Mouse (Mus musculus) cerebellum, adult 2 months (tissue): ENCODE measurements around the gene Vmn1r124. TPM values are rescaled to one million over a fixed set of nuclear protein-coding genes. Genes with fewer than 3 reads are reported as not detected.
"Not testable (repeated sequence)": the region's sequence is repeated elsewhere in the genome, so short reads cannot be mapped to it uniquely, and the experiment has no call there.

Source experiments
- DNase-seq, 2 experiments: peaks; one replicate each; pipeline ENCODE4 v3.0.0; 2021
- H3K27ac ChIP-seq: fragments of 200-500 bp; 2 replicates; pipeline ENCODE4 v1.5.1; 2012; ENCODE audit warnings: low read length, control low read depth, inconsistent platforms; ENCODE audit not compliant: insufficient read depth
- H3K27me3 ChIP-seq: fragments of 200-500 bp; 2 replicates; pipeline ENCODE4 v1.6.1; 2012; ENCODE audit warnings: inconsistent platforms, mild to moderate bottlenecking, low read length, moderate library complexity; ENCODE audit not compliant: control insufficient read depth, insufficient read depth
- H3K4me1 ChIP-seq: fragments of 200-500 bp; 2 replicates; pipeline ENCODE4 v1.6.1; 2011; ENCODE audit warnings: low read length; ENCODE audit not compliant: control insufficient read depth, insufficient read depth
- H3K4me3 ChIP-seq: fragments of 200-500 bp; replicated peaks from 2 replicates; pipeline ENCODE3; 2011; ENCODE audit warnings: mild to moderate bottlenecking, low read depth, low read length, control low read depth; ENCODE audit not compliant: insufficient read depth
- WGBS: fragments of 180-500 bp; shearing (Covaris S2); methylation state at CpG from one replicate; pipeline ENCODE4 v1.1.7; 2018; 5-methylcytosine and 5-hydroxymethylcytosine counted together
- polyA plus RNA-seq: library from polyadenylated mRNA; depleted of rRNA; stranded (reverse); fragments of >200 nt; gene quantifications from 2 replicates; pipeline ENCODE4 v1.2.3, GENCODE M21; 2012; rRNA removed

The Vmn1r124 gene
- not detected in 2 replicates for polyA plus RNA-seq

- H3K4me3 ChIP-seq, H3K27me3 ChIP-seq, H3K4me1 ChIP-seq, H3K27ac ChIP-seq, DNase-seq: not testable (repeated sequence)
- 70% methylated on average over 4 of the region's 4 CpGs for WGBS
Measured at GRCm38 (mm10) chr7:21260517-21260916, at the start of gene Vmn1r124. TSS of gene Vmn1r124 (minus strand) at chr7:21260617.

- not testable (repeated sequence) for H3K4me1 ChIP-seq, H3K27me3 ChIP-seq, DNase-seq, H3K4me3 ChIP-seq, H3K27ac ChIP-seq
- no CpG with 5 or more reads among the region's 5 CpGs for WGBS
Measured at GRCm38 (mm10) chr7:21301367-21301766, 41.0 kb upstream of the Vmn1r124 start, which contains the start of gene Vmn1r126. TSS of gene Vmn1r126 (minus strand) at chr7:21301467.

GRCm38 (mm10) chr7:21271879-21272278, 11.5 kb upstream of the Vmn1r124 start, which contains the start of gene Vmn1r125:
TSS of gene Vmn1r125 (plus strand) at chr7:21272179.
- H3K27ac ChIP-seq, DNase-seq, H3K4me3 ChIP-seq, H3K4me1 ChIP-seq, H3K27me3 ChIP-seq: not testable (repeated sequence)
- 37% methylated on average over 3 of the region's 3 CpGs for WGBS

Other genes starting within 250 kb of the Vmn1r124 start
- not detected in 2 replicates for gene Vmn1r119, start 248.2 kb downstream of the Vmn1r124 start, polyA plus RNA-seq
- not detected in 2 replicates for gene Vmn1r120, start 206.8 kb downstream of the Vmn1r124 start, polyA plus RNA-seq
- not detected in 2 replicates for gene Vmn1r121, start 162.1 kb downstream of the Vmn1r124 start, polyA plus RNA-seq
- gene Vmn1r122, start 126.5 kb downstream of the Vmn1r124 start, polyA plus RNA-seq = not detected in 2 replicates
- not detected in 2 replicates for gene Vmn1r123, start 98.4 kb downstream of the Vmn1r124 start, polyA plus RNA-seq
- gene Gm5157, start 70.2 kb downstream of the Vmn1r124 start, polyA plus RNA-seq = not detected in 2 replicates
- not detected in 2 replicates for gene Vmn1r125, start 11.6 kb upstream of the Vmn1r124 start, polyA plus RNA-seq
- not detected in 2 replicates for gene Vmn1r126, start 40.9 kb upstream of the Vmn1r124 start, polyA plus RNA-seq
- not detected in 2 replicates for gene Vmn1r127, start 59.2 kb upstream of the Vmn1r124 start, polyA plus RNA-seq
- not detected in 2 replicates for gene Vmn1r128, start 88.8 kb upstream of the Vmn1r124 start, polyA plus RNA-seq
- not detected in 2 replicates for gene Vmn1r129, start 100.7 kb upstream of the Vmn1r124 start, polyA plus RNA-seq
- not detected in 2 replicates for gene Gm6882, start 172.1 kb upstream of the Vmn1r124 start, polyA plus RNA-seq